Mouse (Mus musculus): ENCODE results near the gene Got2. TPM values are rescaled to one million over a fixed set of nuclear protein-coding genes. Genes with fewer than 3 reads are reported as not detected.
A peak's percentile ranks its signal among the peaks of the same experiment; 100 is the strongest.

Gene Got2
- total RNA-seq (2021): 100 to 1,000 TPM; 230 to 251 TPM
- long read RNA-seq, experiment 1, transcript Got2-201 (10 exons, 2,530 nt): major isoform, 47 of 118 reads
- long read RNA-seq, experiment 1, partial matches to known transcripts: 14 of 118 reads
- long read RNA-seq, experiment 1, other reads (novel, unspliced or antisense): 57 of 118 reads
- long read RNA-seq, experiment 2, transcript Got2-201 (10 exons, 2,530 nt): major isoform, 69 of 162 reads
- long read RNA-seq, experiment 2, partial matches to known transcripts: 25 of 162 reads
- long read RNA-seq, experiment 2, other reads (novel, unspliced or antisense): 67 of 162 reads

GRCm38 (mm10) chr8:95888285-95889136, at the start of gene Got2:
Got2 (minus strand) TSS chr8:95888547.
- DNase-seq (ENCODE audit: low spot score in 2 of 2): peak; percentile 74 to 90

DNA sequence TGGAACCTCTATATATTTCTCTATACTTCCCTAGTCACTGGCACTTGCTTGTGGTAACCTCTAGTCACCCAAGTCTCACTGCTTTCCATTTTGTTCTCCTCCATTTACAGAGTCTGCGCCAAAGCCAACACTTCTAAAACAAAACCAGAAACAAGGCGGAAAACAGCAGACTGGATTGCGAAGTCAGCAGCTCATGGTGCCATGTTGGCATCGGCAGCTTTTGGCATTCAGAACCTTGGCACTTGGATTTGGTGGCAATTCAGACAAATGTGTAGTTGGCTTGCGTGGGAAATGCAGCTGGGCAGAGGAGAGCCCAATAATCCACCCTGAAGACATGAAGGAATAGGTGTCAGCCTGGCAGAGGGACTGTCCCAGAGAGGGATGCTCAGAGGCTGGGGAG, 44.5 kb upstream of the Got2 start:
- DNase-seq (ENCODE audit: low spot score in 2 of 2): no peak

- no peak for DNase-seq (ENCODE audit: low spot score in 2 of 2)
Measured at GRCm38 (mm10) chr8:95929821-95930220, 41.5 kb upstream of the Got2 start.

DNA sequence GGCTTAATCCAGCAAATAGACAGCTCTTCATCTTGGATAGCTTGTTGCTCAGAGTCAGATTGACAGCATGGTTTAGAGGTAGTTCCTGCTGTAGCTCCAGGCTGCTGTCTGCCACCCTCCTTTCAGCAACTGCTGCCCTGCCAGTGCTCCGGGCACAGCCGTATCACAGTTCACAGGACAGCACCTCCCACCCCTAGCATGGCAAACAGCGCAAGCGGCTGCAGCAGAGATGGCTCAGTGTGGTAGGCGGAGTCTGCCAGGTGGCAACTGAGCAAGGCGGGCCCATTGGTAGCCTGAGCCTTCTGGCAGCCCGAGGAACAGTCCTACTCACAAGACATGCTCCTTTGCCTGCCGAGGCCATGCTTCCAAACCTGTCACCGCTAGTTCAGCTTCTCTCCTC, 27.8 kb upstream of the Got2 start:
- no peak for DNase-seq (ENCODE audit: low spot score in 2 of 2)

GRCm38 (mm10) chr8:95914905-95915643, 26.7 kb upstream of the Got2 start:
- peak; percentile 45 to 59 for DNase-seq (ENCODE audit: low spot score in 2 of 2)

DNA sequence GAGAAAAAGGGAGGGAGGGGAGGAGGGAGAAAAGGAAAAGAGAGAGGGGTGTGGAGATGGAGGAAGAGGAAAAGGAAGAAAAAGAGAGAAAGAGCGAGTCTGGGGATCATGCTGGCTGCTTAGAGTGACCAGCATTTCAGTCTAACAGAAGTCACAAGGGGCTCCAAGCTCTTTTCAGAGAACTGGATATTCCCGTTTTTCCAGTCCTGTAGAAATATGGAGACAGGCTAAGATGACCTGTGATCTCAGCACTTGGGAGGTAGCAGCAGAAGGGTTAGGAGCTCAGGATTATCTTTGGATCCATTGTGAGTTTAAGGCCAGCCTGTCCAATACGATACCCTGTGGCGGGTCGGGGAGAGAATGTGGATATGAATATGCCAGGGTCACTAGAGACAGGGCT, 22.9 kb upstream of the Got2 start:
- DNase-seq (ENCODE audit: low spot score in 2 of 2): no peak

DNA sequence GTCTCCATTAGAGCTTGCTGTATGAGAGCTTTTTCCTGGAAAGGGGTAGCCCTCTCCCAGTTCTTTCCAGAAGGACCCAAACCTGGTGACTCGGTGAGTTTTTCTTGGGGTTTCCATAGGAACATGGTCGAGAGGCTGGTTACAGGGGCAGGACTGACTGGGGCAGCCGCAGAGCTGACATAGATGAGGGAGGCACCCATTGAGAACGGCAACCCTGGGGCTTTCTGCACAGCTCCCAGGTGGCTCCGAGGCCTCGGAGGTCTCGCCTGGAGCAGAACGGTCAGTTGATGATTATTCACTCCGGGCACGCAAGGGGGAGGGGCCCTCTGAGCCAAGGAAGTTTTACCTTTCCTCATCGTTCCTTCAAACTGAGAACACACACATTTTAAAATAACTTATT, 19.5 kb upstream of the Got2 start:
- DNase-seq (ENCODE audit: low spot score in 2 of 2): no peak

GRCm38 (mm10) chr8:95906738-95907137, 18.4 kb upstream of the Got2 start:
- no peak for DNase-seq (ENCODE audit: low spot score in 2 of 2)

DNA sequence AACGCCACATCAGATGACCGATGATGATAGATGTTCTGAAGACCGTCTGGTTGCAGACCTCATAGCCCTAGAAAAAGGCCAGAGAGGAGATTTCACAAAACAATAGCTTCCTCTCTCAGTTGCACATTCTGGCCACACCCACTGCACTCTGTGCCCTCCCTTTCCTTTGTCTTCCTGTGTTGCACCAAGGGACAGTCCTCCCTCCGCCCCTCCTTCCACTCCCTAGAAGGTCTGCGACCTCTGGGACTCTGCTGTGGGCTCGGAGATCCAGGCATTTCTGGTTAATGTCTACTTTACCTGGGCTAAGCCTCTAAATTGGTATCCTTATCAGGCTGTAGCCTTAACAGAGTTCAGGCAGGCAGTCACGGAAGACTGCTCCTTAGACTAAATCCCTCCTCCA, 13.5 kb upstream of the Got2 start:
- no peak for DNase-seq (ENCODE audit: low spot score in 2 of 2)

GRCm38 (mm10) chr8:95893701-95894100, 5.4 kb upstream of the Got2 start:
- DNase-seq (ENCODE audit: low spot score in 2 of 2): no peak

- peak; percentile 79 to 88 for DNase-seq (ENCODE audit: low spot score in 2 of 2)
Measured at GRCm38 (mm10) chr8:95887578-95888284, 616 bp downstream of the Got2 start.

DNA sequence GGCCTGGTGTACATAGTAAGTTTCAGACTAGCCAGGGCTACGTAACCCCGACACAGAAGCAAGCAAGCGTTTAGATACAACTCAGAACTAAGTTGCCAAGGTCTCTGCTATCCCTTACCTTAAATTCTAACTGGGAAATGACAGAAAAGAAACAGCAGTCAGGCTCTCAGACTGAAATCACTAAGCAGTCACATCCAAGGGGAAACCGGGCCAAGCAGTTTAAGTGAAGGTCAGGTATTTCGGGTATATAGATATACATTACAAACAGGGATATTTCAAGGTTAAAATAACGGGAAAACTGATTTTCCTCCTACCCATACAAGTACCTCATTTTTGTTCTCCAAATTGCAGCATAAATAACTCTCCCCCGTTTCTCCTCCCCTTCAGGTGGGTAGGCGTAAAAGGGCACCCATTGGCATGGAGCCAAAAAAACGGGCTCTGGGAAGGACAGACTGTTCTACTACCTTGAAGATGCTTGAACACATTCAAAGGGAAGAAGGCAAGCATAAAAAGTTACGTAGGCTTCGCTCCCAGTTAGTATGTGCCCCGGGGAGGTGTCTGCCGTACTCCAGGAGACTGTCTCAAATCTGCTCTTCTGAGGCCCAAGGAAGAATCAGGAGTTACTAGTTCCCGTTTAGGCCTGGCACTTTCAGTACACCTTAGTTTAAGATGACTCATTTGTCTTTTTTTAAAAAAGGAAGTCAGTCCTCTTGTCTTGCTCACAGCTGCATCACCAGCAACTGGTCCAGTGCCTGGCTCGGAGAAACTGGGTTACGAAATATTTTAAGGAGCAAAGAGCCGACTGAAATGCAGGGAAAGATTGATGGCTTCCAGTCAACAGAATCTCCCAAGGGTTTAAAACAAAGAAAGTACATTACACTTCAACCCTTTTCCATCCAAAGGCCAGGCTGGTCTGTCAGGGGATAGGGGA, 1.4 kb downstream of the Got2 start:
- DNase-seq (ENCODE audit: low spot score in 2 of 2): peak in 1 of 2 experiments; percentile 16

GRCm38 (mm10) chr8:95885966-95886365, 2.4 kb downstream of the Got2 start:
- no peak for DNase-seq (ENCODE audit: low spot score in 2 of 2)

DNA sequence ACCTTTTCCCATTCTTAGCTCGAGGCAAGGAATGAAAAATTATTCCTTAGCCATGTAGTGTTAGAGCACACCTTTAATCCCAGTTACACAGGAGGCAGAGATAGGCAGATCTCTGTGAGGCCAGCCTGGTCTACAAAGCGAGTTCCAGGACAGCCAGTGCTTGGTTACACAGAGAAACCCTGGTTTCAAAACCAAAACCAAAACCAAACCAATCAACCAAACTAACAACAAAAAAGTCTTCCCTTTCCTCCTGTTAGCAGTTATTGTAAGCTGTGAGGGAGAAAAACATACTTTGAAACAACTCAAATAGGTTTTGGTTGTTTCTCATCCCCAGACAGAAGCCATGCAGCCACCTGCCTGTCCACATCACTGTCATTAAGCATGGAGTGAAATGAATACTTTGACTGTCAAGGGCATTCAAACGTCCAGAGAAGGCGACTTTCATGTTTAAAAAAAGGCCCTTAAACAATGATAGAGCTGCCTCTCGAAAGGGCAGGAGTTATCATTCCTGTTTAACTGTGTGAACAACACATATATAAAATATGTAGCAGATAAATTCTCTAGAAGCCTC, 3.0 kb downstream of the Got2 start:
- DNase-seq (ENCODE audit: low spot score in 2 of 2): no peak

GRCm38 (mm10) chr8:95884491-95884890, 3.9 kb downstream of the Got2 start:
- no peak for DNase-seq (ENCODE audit: low spot score in 2 of 2)

- no peak for DNase-seq (ENCODE audit: low spot score in 2 of 2)
Measured at GRCm38 (mm10) chr8:95882191-95882590, 6.2 kb downstream of the Got2 start.

DNA sequence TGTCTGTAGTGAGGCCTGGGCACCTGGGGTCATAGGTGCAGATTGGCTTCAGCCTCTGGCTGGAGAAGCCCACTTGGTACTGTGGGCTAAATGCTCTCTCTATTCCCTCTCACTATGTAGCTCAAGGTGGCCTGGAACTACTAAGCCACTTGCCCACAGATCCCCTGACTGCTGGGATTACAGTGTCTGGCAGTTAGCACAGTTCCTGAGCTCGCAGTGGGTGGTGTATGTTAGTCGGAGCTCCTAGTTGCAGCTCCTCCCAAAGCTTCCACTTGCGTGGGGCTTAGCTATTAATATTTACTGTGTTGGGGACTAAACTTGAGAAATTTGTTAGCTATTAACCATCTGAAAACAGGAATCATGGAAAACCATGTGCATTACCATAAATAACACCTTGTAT, 6.8 kb downstream of the Got2 start:
- DNase-seq (ENCODE audit: low spot score in 2 of 2): no peak

DNA sequence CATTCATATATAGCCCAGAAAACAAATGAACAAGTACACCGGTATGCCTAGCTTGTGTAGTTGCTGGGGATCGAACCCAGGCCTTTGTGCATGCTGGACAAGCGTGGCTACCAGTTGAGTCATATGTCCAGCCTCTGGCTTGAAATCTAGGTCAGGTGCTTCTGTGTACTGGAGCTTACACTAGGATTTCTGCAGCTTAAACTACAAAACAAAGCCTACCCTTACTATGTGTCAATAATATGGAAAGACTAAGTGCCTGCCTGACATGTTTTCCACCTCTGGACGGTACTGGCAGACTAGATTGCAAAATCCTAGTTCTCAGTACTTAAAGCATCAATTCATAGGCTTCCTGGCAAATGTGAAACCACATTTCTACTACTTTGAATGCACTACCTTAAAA, 8.5 kb downstream of the Got2 start:
- no peak for DNase-seq (ENCODE audit: low spot score in 2 of 2)

GRCm38 (mm10) chr8:95878176-95878962, 10.0 kb downstream of the Got2 start:
- DNase-seq (ENCODE audit: low spot score in 2 of 2): peak in 1 of 2 experiments; percentile 50

All from gastrocnemius, postnatal 4 days (tissue).